Mouse (Mus musculus): ENCODE measurements around the gene Herpud1.

GRCm38 (mm10) chr8:94389531-94389930 lies 3.3 kb downstream of the Herpud1 start:
- no peak for TF ChIP-seq CTCF (conservative IDR thresholded peaks at IDR 0.05; ENCODE audit: insufficient read depth, insufficient read length, low read depth, low read length)
- TF ChIP-seq POLR2A (IDR thresholded peaks at IDR 0.05; ENCODE audit: low read depth, low read length), result no peak
